Mouse (Mus musculus): ENCODE measurements around the gene Tex2. TPM values are rescaled to one million over a fixed set of nuclear protein-coding genes. Genes with fewer than 3 reads are reported as not detected.
"Not testable (repeated sequence)": the region's sequence is repeated elsewhere in the genome, so short reads cannot be mapped to it uniquely, and the experiment has no call there.

Gene Tex2
- total RNA-seq (2021) = 10 to 100 TPM; 37.6 to 45.2 TPM

DNA sequence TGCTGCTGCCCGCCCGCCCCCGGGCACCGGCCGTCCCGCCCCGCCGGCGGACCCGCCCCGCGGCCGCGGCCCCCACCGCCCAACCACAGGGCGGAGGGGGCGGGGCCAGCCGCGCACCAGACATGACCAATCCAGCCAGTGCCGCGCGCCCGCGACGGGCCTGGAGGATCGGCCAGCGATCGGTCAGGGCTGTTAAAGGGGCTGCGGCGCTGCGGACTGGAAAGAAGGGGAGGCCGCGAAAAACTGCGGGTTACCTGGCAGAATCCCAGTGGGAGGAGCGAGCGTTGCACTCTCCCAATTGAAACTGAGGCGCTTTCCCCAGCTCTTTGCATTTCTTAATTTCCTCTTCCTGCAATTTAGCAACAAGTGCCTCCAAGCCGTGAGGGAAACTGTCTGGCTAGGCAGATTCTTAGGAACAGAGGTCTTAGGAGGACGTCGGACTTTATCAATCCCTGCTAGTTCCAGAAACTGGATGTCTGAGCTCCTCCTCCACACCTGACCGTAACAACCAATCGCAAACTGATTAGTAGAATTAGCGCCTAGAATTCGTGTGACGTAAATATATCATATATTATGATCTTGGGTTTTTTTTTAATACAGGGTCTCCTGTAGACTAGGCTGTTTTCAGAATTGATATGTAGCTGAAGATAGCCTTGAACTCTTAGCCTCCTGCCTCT lies at the start of gene Tex2:
TSS of gene Tex2 (minus strand) at position 463 of the 677 bp plus-strand sequence.
- DNase-seq = peak; percentile 97

DNA sequence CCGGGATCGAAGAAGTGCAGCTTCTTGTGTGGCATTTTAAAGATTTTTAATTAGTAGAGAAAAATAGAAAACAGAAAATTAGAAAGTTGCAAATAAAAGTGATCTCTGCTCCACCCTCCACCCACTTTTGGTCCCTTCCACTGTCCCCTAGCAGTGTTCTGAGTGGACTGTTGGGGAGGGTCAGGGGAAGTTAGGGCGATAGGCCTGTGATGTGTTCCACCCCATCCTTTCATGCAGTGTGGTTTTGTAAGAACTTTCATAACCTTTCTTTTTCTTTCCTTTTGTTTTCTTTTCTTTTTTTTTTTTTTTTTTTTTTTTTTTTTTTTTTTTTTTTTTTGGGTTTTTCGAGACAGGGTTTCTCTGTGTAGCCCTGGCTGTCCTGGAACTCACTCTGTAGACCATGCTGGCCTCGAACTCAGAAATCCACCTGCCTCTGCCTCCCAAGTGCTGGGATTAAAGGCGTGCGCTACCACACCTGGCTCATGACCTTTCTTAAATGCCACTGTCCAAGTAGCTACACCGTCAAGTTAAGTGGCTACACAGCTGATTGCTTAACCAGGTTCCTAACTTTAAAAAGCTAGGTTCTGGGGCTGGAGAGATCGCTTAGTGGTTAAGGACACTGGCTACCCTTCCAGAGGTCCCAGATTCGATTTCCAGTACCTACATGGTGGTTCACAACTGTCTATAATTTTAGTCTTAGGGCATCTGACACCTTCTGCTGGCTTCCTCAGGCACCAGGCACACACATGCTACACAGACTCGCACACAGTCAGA lies 49.6 kb upstream of the Tex2 start:
- DNase-seq = no peak

- peak; percentile 56 for DNase-seq
These were observed 47.3 kb upstream of the Tex2 start for GRCm38 (mm10) chr11:106660453-106661081.

- DNase-seq = peak; percentile 67
These were observed 46.5 kb upstream of the Tex2 start for GRCm38 (mm10) chr11:106659598-106660295.

GRCm38 (mm10) chr11:106658051-106658880 lies 45.0 kb upstream of the Tex2 start:
- DNase-seq = peak; percentile 87

DNA sequence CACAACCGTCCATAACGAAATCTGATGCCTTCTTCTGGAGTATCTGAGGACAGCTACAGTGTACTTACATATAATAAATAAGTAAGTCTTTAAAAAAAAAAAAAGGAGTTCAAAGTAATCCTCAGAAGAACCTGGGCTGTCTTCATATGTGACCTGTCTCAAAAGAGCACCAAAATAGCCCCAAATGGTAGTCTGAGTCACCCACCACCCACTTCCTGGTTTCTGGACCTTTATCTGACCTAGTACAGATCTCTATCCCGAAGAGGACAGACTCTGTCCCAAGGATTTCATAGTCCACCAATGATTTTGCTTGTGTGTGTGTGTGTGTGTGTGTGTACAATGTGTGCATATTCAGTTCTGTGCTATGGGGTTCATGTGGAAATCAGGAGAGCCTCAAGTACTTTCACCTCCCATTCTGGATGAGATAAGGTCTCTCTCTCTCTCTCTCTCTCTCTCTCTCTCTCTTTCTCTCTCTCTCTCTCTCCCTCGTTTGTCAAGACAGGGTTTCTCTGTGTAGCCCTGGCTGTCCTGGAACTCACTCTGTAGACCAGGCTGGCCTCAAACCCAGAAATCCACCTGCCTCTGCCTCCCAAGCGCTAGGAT lies 43.8 kb upstream of the Tex2 start:
- DNase-seq = not testable (repeated sequence)

- peak; percentile 83 for DNase-seq
These were observed 35.1 kb upstream of the Tex2 start for GRCm38 (mm10) chr11:106648347-106648746.

DNA sequence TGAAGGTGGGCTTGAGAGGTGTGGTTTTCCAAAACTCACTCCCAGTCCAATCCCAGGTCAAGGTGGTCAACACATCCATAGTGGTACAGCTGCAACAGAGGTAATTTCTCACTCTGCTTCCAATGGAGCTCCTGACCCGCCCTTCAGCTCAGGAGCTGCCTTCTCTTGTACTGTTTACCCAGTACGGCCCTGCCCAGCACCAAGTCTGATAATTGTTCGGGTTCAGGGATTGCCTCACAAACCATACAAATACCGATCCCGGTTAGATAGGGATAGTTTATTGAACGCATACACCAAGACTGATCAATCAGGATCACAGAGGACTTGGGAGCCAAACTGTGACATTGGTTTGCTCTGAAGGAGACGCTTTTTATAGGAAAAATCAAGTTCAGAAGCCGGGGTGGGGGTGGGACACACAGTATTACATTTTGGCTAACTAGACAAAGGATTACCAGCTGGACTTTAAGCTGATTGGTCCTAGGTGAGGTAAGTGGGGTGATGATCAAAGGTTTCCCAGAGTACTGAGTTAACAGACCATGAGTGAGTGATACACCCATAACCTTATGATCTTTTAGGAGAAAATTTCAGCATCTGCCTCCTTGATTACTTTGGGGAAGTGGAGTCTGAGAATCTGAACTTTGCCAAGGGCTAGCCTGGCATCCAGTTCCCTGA lies 29.9 kb upstream of the Tex2 start:
- DNase-seq = no peak

GRCm38 (mm10) chr11:106641580-106641979 lies 28.4 kb upstream of the Tex2 start:
- no peak for DNase-seq

DNA sequence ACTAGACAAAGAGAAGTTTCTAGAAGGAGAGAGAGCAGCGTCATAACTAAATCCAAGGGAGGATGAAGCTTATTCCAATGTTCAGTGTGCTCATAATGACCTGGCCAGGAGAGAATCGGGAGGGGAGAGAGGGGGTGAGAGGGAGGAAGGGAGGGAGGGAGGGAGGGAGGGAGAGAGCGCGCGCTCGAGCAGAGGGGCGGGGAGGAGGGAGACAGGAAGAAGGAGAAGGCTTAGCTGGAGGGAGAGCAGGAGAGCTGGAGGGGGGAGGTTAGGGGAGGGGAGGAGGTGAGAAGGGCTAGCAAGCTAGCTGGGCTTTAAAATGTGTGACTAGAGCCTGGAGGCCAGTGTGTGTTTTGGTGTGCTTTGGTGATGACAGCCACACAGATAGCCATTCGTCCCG lies 26.8 kb upstream of the Tex2 start:
- no peak for DNase-seq

DNA sequence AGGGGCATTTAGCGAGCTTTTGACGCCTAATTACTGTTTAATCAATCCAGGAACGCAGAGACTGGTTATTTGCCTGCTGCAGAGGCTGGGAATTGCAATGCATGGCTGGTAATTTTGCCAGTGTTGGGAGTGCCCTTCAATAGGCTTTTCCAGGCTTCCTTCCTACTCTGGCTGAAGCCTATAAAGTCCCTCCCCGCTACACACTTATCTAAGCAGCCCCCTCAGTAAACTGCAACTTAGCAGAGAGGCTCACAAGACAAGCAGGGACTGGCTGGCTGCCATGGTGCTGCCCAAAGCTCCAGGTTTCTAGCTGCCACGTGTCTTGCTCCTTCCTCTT lies 26.1 kb upstream of the Tex2 start:
- peak; percentile 38 for DNase-seq

- no peak for DNase-seq
These were observed 25.5 kb upstream of the Tex2 start for GRCm38 (mm10) chr11:106638551-106639355.

DNA sequence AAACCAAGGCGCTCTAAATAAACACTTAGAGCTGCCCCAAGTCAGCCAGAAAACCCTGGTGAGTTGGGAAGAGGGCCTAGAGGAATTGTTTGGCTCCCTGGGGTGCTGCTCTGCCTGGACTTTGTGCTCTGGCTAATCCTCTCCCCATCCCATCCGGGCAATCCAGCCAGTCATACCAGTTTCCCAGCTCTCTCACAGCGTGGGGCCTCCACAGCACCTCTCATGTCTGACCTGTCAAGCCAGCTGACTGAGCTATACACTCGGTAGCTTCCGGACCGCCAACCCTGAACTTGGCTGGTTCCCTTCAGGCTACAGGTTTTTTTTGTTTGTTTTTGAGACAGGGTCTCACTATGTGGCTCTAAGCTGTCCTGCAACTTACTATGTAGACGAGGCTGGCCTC lies 24.5 kb upstream of the Tex2 start:
- DNase-seq = no peak

- no peak for DNase-seq
These were observed 22.7 kb upstream of the Tex2 start for GRCm38 (mm10) chr11:106635946-106636345.

DNA sequence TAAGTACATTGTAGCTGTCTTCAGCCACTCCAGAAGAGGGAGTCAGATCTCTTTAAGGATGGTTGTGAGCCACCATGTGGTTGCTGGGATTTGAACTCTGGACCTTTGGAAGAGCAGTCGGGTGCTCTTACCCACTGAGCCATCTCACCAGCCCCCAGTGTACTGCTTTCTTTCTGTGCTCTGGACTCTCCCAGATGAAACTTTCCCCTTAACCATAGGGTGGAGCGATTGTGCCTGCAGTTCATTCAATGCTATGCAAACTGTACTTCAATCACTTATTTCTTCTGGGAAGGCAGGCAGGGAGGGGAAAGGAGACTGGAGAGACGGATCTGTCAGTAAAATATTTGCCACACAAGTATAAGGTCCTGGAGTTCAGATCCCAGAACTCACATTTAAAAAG lies 21.0 kb upstream of the Tex2 start:
- DNase-seq = not testable (repeated sequence)

GRCm38 (mm10) chr11:106633456-106633855 lies 20.2 kb upstream of the Tex2 start:
- DNase-seq = no peak

- DNase-seq = peak; percentile 83
These were observed 14.5 kb upstream of the Tex2 start for GRCm38 (mm10) chr11:106627692-106628091.

DNA sequence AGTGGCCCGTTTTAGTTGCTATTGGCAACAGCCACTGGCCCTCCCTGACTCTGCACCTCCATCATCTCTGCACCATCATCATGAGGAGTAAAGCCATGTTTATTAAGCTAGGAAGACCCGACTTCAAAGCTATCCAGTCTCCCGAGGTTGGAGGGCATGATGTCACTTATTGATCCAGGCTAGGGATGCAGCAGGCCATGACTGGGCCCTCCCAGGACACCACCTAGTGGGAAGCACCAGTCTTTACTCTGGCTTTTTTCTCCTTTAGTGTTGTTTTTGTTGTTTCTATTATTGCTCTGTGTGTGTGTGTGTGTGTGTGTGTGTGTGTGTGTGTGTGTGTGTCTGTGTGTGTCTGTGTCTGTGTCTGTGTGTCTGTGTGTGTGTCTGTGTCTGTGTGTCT lies 12.4 kb upstream of the Tex2 start:
- no peak for DNase-seq

DNA sequence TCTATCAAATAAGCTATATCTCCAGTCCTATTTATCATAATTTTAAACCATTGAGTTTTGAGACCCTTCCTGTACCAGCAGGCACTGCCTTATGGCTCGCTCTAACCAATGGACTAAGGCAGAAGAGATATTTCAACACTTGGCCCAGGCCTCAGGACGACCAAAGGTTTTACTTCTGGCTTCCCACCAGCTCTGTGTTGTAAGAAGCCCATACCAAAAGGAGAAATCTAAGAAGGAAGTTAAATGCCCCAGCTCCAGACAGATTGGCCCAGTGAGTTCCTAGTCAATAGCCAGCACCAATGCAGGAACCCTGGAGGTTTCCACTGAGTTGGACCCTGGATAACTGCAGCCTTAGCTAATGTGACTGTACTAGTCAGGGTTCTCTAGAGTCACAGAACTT lies 10.4 kb upstream of the Tex2 start:
- DNase-seq = no peak

- DNase-seq = no peak
These were observed 8.8 kb upstream of the Tex2 start for GRCm38 (mm10) chr11:106622056-106622455.

All from heart, postnatal 4 days (tissue).